Comparison of ENCODE assay signal across 8 mouse cellular contexts in the genomic region with DNA sequence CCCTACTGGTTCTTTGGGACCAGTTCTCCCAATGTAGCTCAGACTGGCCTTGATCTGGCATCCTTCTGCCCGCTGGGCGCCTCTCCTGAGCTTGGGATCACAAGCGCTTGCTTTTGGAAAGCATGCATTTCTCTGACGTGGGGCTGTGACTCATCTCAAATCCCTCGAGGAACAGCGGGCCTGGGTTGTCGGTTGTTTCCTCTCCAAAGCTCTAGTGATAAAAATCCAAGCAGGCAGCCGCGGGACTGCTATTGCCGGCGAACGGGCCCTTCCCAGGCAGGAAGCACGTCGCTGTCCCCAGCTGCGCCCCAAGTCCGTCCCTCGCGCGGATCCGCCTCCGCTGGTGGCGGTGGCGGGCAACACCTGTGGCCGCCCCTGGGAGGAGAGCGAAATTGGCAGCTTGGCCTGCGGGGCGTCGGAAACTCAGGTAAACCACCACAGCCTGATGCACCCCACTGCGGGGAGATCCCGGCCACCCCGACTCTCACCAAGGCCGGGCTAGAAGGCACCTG. TPM values are rescaled to one million over a fixed set of nuclear protein-coding genes. Genes with fewer than 3 reads are reported as not detected.
DNase-seq lines count a peak whose midpoint lies in the region; ATAC-seq and TF ChIP-seq lines count a peak whose summit lies in the region.

No protein-coding gene starts in this region.

- peak overlapping the region; percentile 42 for H3K27ac ChIP-seq in heart, embryonic 12.5 days (ENCODE audit: poor library complexity, severe bottlenecking)
- H3K27ac ChIP-seq in kidney, embryonic 16.5 days (ENCODE audit: low read length): peak overlapping the region; percentile 44
- peak overlapping the region; percentile 5; the same call in 1 of the 2 replicates for H3K27ac ChIP-seq in liver, adult 2 months (replicated peaks; ENCODE audit: insufficient read depth, low read depth, low read length)

- peak overlapping the region; percentile 81 for H3K4me2 ChIP-seq in heart, embryonic 12.5 days
- H3K4me2 ChIP-seq in kidney, embryonic 16.5 days (replicated peaks; ENCODE audit: low read depth, low read length): peak overlapping the region; percentile 80

- H3K79me3 ChIP-seq in C2C12 (ENCODE audit: low read depth): no peaks in the 10 kb centered on the region

- WGBS in heart, embryonic 12.5 days: under 1% methylated on average over 32 of the region's 32 CpGs
- under 1% methylated on average over 32 of the region's 32 CpGs for WGBS in kidney, embryonic 16.5 days
- WGBS in liver, adult 2 months: under 1% methylated on average over 32 of the region's 32 CpGs

- H3K4me3 ChIP-seq in C2C12 (ENCODE audit: insufficient read depth, poor library complexity, severe bottlenecking): peak overlapping the region; percentile 44
- H3K4me3 ChIP-seq in heart, embryonic 12.5 days: peak overlapping the region; percentile 59
- H3K4me3 ChIP-seq in kidney, embryonic 16.5 days (ENCODE audit: low read length): peak overlapping the region; percentile 62
- H3K4me3 ChIP-seq in liver, adult 2 months (ENCODE audit: insufficient read depth, low read depth, low read length): peak overlapping the region; percentile 75

- H3K79me2 ChIP-seq in C2C12 (ENCODE audit: control insufficient read depth, insufficient read depth): no peaks in the 10 kb centered on the region
- no peaks in the 10 kb centered on the region for H3K79me2 ChIP-seq in liver, adult 2 months (ENCODE audit: control insufficient read depth, insufficient read depth, low read length)

- TF ChIP-seq CTCF in C2C12 (IDR thresholded peaks at IDR 0.05; ENCODE audit: control insufficient read depth, insufficient read depth, insufficient read length): no peak
- TF ChIP-seq CTCF in brain, embryonic 14.5 days (IDR thresholded peaks at IDR 0.05; ENCODE audit: borderline replicate concordance, extremely low read depth, insufficient read depth, insufficient read length): no peak
- no peak for TF ChIP-seq CTCF in liver, adult 2 months (IDR thresholded peaks at IDR 0.05; ENCODE audit: low read depth, low read length)

- peak; percentile 75 for DNase-seq in brain, embryonic 14.5 days (ENCODE audit: low read depth)
- peak; percentile 52 for DNase-seq in liver, adult 2 months (ENCODE audit: extremely low read depth, low read depth, low spot score)
- DNase-seq in monocyte, adult 2 months (ENCODE audit: low read depth in 1 of 2, low spot score in 2 of 2): peak; percentile 33 to 56
- DNase-seq in spleen, postnatal 10 days (ENCODE audit: low spot score in 2 of 2): peak; percentile 58 to 80

- peak overlapping the region; percentile 73 for H3K9ac ChIP-seq in heart, embryonic 12.5 days
- peak overlapping the region; percentile 71 for H3K9ac ChIP-seq in kidney, embryonic 16.5 days (replicated peaks; ENCODE audit: low read length)
- H3K9ac ChIP-seq in liver, adult 2 months (ENCODE audit: low read depth, low read length): peak overlapping the region; percentile 76

- no peak for TF ChIP-seq POLR2A in brain, embryonic 14.5 days (IDR thresholded peaks at IDR 0.05; ENCODE audit: borderline replicate concordance, extremely low read depth, insufficient read depth, insufficient read length, poor library complexity, severe bottlenecking)
- peak; percentile 31; the same call in 1 of the 2 replicates for TF ChIP-seq POLR2A in liver, adult 2 months (IDR thresholded peaks at IDR 0.05; ENCODE audit: extremely low read depth, insufficient read depth, low read length)

- peak; percentile 78 for ATAC-seq in erythroid progenitor cell, adult 5-6 weeks (replicated peaks; ENCODE audit: low FRiP score, poor library complexity, severe bottlenecking)
- peak; percentile 76 for ATAC-seq in heart, embryonic 12.5 days (ENCODE audit: insufficient number of reproducible peaks, low FRiP score)
- ATAC-seq in kidney, embryonic 16.5 days (ENCODE audit: low FRiP score, low TSS enrichment): peak; percentile 72

- peak overlapping the region; percentile 50 for H3ac ChIP-seq in C2C12 (ENCODE audit: control insufficient read depth, insufficient read length, low read depth)

- peaks cover 16% of the 10 kb centered on the region for H3K4me1 ChIP-seq in heart, embryonic 12.5 days (replicated peaks)
- H3K4me1 ChIP-seq in kidney, embryonic 16.5 days (ENCODE audit: insufficient read depth, low read length): peaks cover 14% of the 10 kb centered on the region
- no peaks in the 10 kb centered on the region for H3K4me1 ChIP-seq in liver, adult 2 months (ENCODE audit: control insufficient read depth, insufficient read depth, low read length)

- H3K9me3 ChIP-seq in heart, embryonic 12.5 days (replicated peaks): no peaks in the 10 kb centered on the region
- H3K9me3 ChIP-seq in kidney, embryonic 16.5 days (ENCODE audit: low read length): no peaks in the 10 kb centered on the region

- peaks cover 18% of the 10 kb centered on the region for H3K36me3 ChIP-seq in C2C12 (ENCODE audit: control insufficient read depth, insufficient read depth)
- H3K36me3 ChIP-seq in heart, embryonic 12.5 days: peaks cover 34% of the 10 kb centered on the region
- H3K36me3 ChIP-seq in kidney, embryonic 16.5 days (ENCODE audit: insufficient read depth, low read length): peaks cover 13% of the 10 kb centered on the region
- H3K36me3 ChIP-seq in liver, adult 2 months (ENCODE audit: control insufficient read depth, insufficient read depth, low read length): peaks cover 5% of the 10 kb centered on the region

- H3K27me3 ChIP-seq in C2C12 (ENCODE audit: control insufficient read depth, insufficient read depth, insufficient read length): no peaks in the 10 kb centered on the region
- H3K27me3 ChIP-seq in heart, embryonic 12.5 days (replicated peaks): no peaks in the 10 kb centered on the region
- no peaks in the 10 kb centered on the region for H3K27me3 ChIP-seq in kidney, embryonic 16.5 days (ENCODE audit: insufficient read depth, low read length)
- no peaks in the 10 kb centered on the region for H3K27me3 ChIP-seq in liver, adult 2 months (ENCODE audit: control insufficient read depth, insufficient read depth, low read length)

TF ChIP-seq in C2C12, 6 proteins besides CTCF, POLR2A, EP300 and RAD21:
- TF ChIP-seq MYOD1 (IDR thresholded peaks at IDR 0.05; ENCODE audit: control insufficient read depth, insufficient read length, low read depth) (no peak), FOSL1 (IDR thresholded peaks at IDR 0.05; ENCODE audit: insufficient read depth, low read length, poor library complexity, severe bottlenecking) (no peak), CEBPB (IDR thresholded peaks at IDR 0.05; ENCODE audit: low read depth) (no peak), MYOG (IDR thresholded peaks at IDR 0.05; ENCODE audit: control insufficient read depth, extremely low read depth, insufficient read length) (no peak), USF1 (IDR thresholded peaks at IDR 0.05; ENCODE audit: low read depth) (no peak), MAX (IDR thresholded peaks at IDR 0.05) (peak; percentile 87)

RNA-seq across cellular contexts. Expression of a gene that starts 14.1 kb away (rescaled TPM):
- polyA plus RNA-seq in C2C12 (2012; fragmentation: generic; extraction: Trizol): 22.9 TPM
- polyA plus RNA-seq in brain, embryonic 14.5 days (2012; rRNA removed): 183 and 185 TPM in 2 replicates
- 16.6 and 32.7 TPM in 2 replicates for total RNA-seq in erythroid progenitor cell, adult 5-6 weeks (2015; ENCODE audit: low replicate concordance)
- total RNA-seq in erythroid progenitor cell, adult 5-6 weeks (2017; ENCODE audit: low replicate concordance): 10.1 and 18.6 TPM in 2 replicates
- 32.5 and 33.9 TPM in 2 replicates for polyA plus RNA-seq in heart, embryonic 12.5 days (2016; fragmentation: Nextera tagmentation; extraction: Ambion mirVana)
- polyA plus RNA-seq in kidney, embryonic 16.5 days (2015; fragmentation: Nextera tagmentation; extraction: Ambion mirVana): 42.7 and 45.7 TPM in 2 replicates
- total RNA-seq in liver, adult 2 months (2014; rRNA removed): 10.8 and 16.0 TPM in 2 replicates
- polyA plus RNA-seq in liver, adult 2 months (2012; rRNA removed): 13.3 and 14.8 TPM in 2 replicates

RNA-seq across cellular contexts. Expression of a gene that starts 26.2 kb away (rescaled TPM):
- polyA plus RNA-seq in C2C12 (2012; fragmentation: generic; extraction: Trizol): not detected
- polyA plus RNA-seq in brain, embryonic 14.5 days (2012; rRNA removed): 0.03 TPM in 1 of 2 replicates, not detected in the other
- total RNA-seq in erythroid progenitor cell, adult 5-6 weeks (2015; ENCODE audit: low replicate concordance): not detected in 2 replicates
- total RNA-seq in erythroid progenitor cell, adult 5-6 weeks (2017; ENCODE audit: low replicate concordance): not detected in 2 replicates
- not detected in 2 replicates for polyA plus RNA-seq in heart, embryonic 12.5 days (2016; fragmentation: Nextera tagmentation; extraction: Ambion mirVana)
- polyA plus RNA-seq in kidney, embryonic 16.5 days (2015; fragmentation: Nextera tagmentation; extraction: Ambion mirVana): not detected in 2 replicates
- total RNA-seq in liver, adult 2 months (2014; rRNA removed): not detected in 2 replicates
- polyA plus RNA-seq in liver, adult 2 months (2012; rRNA removed): not detected in 2 replicates

RNA-seq across cellular contexts. Expression of a gene that starts 33.3 kb away (rescaled TPM):
- 0.51 TPM for polyA plus RNA-seq in C2C12 (2012; fragmentation: generic; extraction: Trizol)
- 5.2 and 5.3 TPM in 2 replicates for polyA plus RNA-seq in brain, embryonic 14.5 days (2012; rRNA removed)
- total RNA-seq in erythroid progenitor cell, adult 5-6 weeks (2015; ENCODE audit: low replicate concordance): 2.9 and 5.4 TPM in 2 replicates
- total RNA-seq in erythroid progenitor cell, adult 5-6 weeks (2017; ENCODE audit: low replicate concordance): 0.91 and 3.3 TPM in 2 replicates
- polyA plus RNA-seq in heart, embryonic 12.5 days (2016; fragmentation: Nextera tagmentation; extraction: Ambion mirVana): 4.5 and 5.7 TPM in 2 replicates
- 5.3 and 6.5 TPM in 2 replicates for polyA plus RNA-seq in kidney, embryonic 16.5 days (2015; fragmentation: Nextera tagmentation; extraction: Ambion mirVana)
- total RNA-seq in liver, adult 2 months (2014; rRNA removed): 8.1 and 9.9 TPM in 2 replicates
- polyA plus RNA-seq in liver, adult 2 months (2012; rRNA removed): 8.5 and 9.1 TPM in 2 replicates

RNA-seq across cellular contexts. Expression of a gene that starts 33.5 kb away (rescaled TPM):
- polyA plus RNA-seq in C2C12 (2012; fragmentation: generic; extraction: Trizol): 1.2 TPM
- 1.4 and 3.2 TPM in 2 replicates for polyA plus RNA-seq in brain, embryonic 14.5 days (2012; rRNA removed)
- 94.7 and 107 TPM in 2 replicates for total RNA-seq in erythroid progenitor cell, adult 5-6 weeks (2015; ENCODE audit: low replicate concordance)
- 35.6 and 52.4 TPM in 2 replicates for total RNA-seq in erythroid progenitor cell, adult 5-6 weeks (2017; ENCODE audit: low replicate concordance)
- polyA plus RNA-seq in heart, embryonic 12.5 days (2016; fragmentation: Nextera tagmentation; extraction: Ambion mirVana): 10.9 and 11.9 TPM in 2 replicates
- polyA plus RNA-seq in kidney, embryonic 16.5 days (2015; fragmentation: Nextera tagmentation; extraction: Ambion mirVana): 8.4 and 8.7 TPM in 2 replicates
- 1.4 and 1.5 TPM in 2 replicates for total RNA-seq in liver, adult 2 months (2014; rRNA removed)
- 1.9 and 2.2 TPM in 2 replicates for polyA plus RNA-seq in liver, adult 2 months (2012; rRNA removed)

Comparison
In these comparisons a context has a peak if more than half of its experiments do, and no peak if none do; other contexts are left out.
1. Peak in every context shown above with its lines: DNase-seq, ATAC-seq, H3K4me3 ChIP-seq and H3K27ac ChIP-seq.